Mouse (Mus musculus) neutrophil, adult 5-6 weeks (primary cell): Measurements from ENCODE around the gene 1700016D06Rik. TPM values are rescaled to one million over a fixed set of nuclear protein-coding genes. Genes with fewer than 3 reads are reported as not detected.

ENCODE experiments used
- total RNA-seq: library from RNA; stranded (forward); fragments of 200-1000 nt; gene quantifications from 2 replicates; pipeline ENCODE4 v1.2.3, GENCODE M21; 2017

Gene 1700016D06Rik
- total RNA-seq, 1 experiment from 2014 or later: not detected

Other genes starting within 250 kb of the 1700016D06Rik start
- gene Rab20, start 222.4 kb downstream of the 1700016D06Rik start, total RNA-seq: 11.7 and 15.4 TPM in 2 replicates
- gene Naxd, start 203.6 kb downstream of the 1700016D06Rik start, total RNA-seq: 55.1 and 63.1 TPM in 2 replicates
- 27.9 and 32.9 TPM in 2 replicates for gene Cars2, start 150.3 kb downstream of the 1700016D06Rik start, total RNA-seq
- gene Ing1, start 145.5 kb downstream of the 1700016D06Rik start, total RNA-seq: 113 and 115 TPM in 2 replicates
- gene Ankrd10, start 65.3 kb downstream of the 1700016D06Rik start, total RNA-seq: 56.7 and 62.0 TPM in 2 replicates
- 34.1 and 35.5 TPM in 2 replicates for gene Arhgef7, start 26.7 kb upstream of the 1700016D06Rik start, total RNA-seq
- gene Tex29, start 139.4 kb upstream of the 1700016D06Rik start, total RNA-seq: 1.6 TPM in 1 of 2 replicates, not detected in the other